Comparison of ENCODE assay signal across 21 mouse cellular contexts in genomic region chr19:23382396-23382795, GRCm38 (mm10).
DNase-seq lines count a peak whose midpoint lies in the region; ATAC-seq lines count a peak whose summit lies in the region.
"Had no signal": no experiment of that assay in that cellular context is flagged by ENCODE, and none has a peak within 500 bp of the region (broad histone marks: within the 10 kb centered on the region; RNA-seq: fewer than 3 reads in every experiment).

No protein-coding gene starts in this region.

- no peak for DNase-seq in frontal cortex, postnatal 10 days (ENCODE audit: low spot score in 2 of 2)
- peak; percentile 74 for DNase-seq in embryonic facial prominence, embryonic 14.5 days (ENCODE audit: low spot score)
- DNase-seq in hindbrain, embryonic 11.5 days (ENCODE audit: low spot score), result no peak
- DNase-seq: adrenal gland, adult 2 months; adrenal gland, postnatal 10 days; adrenal gland, postnatal 25 days; cerebellum, adult 11 months; cerebellum, adult 18-20 months; cerebellum, adult 8-10 months; cerebellum, adult 9-11 months; cerebellum, postnatal 14 days; cerebellum, postnatal 36 days; embryo, embryonic 11 days had no signal

- H3K4me2 ChIP-seq in embryonic facial prominence, embryonic 14.5 days (ENCODE audit: low read depth, low read length), result no peak overlapping the region
- H3K4me2 ChIP-seq in embryonic facial prominence, embryonic 15.5 days (replicated peaks), result no peak overlapping the region
- H3K4me2 ChIP-seq in hindbrain, embryonic 11.5 days (replicated peaks; ENCODE audit: low read depth, low read length), result no peak overlapping the region
- H3K4me2 ChIP-seq: embryonic facial prominence, embryonic 13.5 days; forebrain, embryonic 12.5 days had no signal

- no peak overlapping the region for H3K4me3 ChIP-seq in embryonic facial prominence, embryonic 14.5 days (ENCODE audit: low read depth, low read length)
- H3K4me3 ChIP-seq in embryonic facial prominence, embryonic 15.5 days (replicated peaks), result no peak overlapping the region
- H3K4me3 ChIP-seq in hindbrain, embryonic 11.5 days (ENCODE audit: low read depth, low read length), result no peak overlapping the region
- H3K4me3 ChIP-seq: embryonic facial prominence, embryonic 13.5 days; erythroblast, embryonic 14.5 days; forebrain, embryonic 10.5 days; forebrain, embryonic 12.5 days had no signal

- H3K36me3 ChIP-seq in embryonic facial prominence, embryonic 14.5 days (ENCODE audit: control insufficient read depth, insufficient read depth, low read length), result no peaks in the 10 kb centered on the region
- no peaks in the 10 kb centered on the region for H3K36me3 ChIP-seq in embryonic facial prominence, embryonic 15.5 days
- no peaks in the 10 kb centered on the region for H3K36me3 ChIP-seq in hindbrain, embryonic 11.5 days (ENCODE audit: control insufficient read depth, insufficient read depth, low read length)
- H3K36me3 ChIP-seq: embryonic facial prominence, embryonic 13.5 days; forebrain, embryonic 10.5 days; forebrain, embryonic 12.5 days had no signal

- H3K9ac ChIP-seq in embryonic facial prominence, embryonic 14.5 days (ENCODE audit: low read depth, low read length), result no peak overlapping the region
- H3K9ac ChIP-seq in embryonic facial prominence, embryonic 15.5 days, result no peak overlapping the region
- H3K9ac ChIP-seq in hindbrain, embryonic 11.5 days (ENCODE audit: low read depth, low read length), result no peak overlapping the region
- H3K9ac ChIP-seq: embryonic facial prominence, embryonic 13.5 days; forebrain, embryonic 12.5 days had no signal

- H3K4me1 ChIP-seq in embryonic facial prominence, embryonic 14.5 days (ENCODE audit: control insufficient read depth, insufficient read depth, low read length), result 0 out of 2 replicates have a peak, but pooled peaks cover 3% of the 10 kb centered on the region
- H3K4me1 ChIP-seq in embryonic facial prominence, embryonic 15.5 days, result no peaks in the 10 kb centered on the region
- H3K4me1 ChIP-seq in hindbrain, embryonic 11.5 days (replicated peaks; ENCODE audit: control insufficient read depth, insufficient read depth, low read length), result no peaks in the 10 kb centered on the region
- H3K4me1 ChIP-seq: forebrain, embryonic 10.5 days; forebrain, embryonic 12.5 days had no signal

- no peaks in the 10 kb centered on the region for H3K9me3 ChIP-seq in embryonic facial prominence, embryonic 14.5 days (ENCODE audit: control insufficient read depth, low read length)
- no peaks in the 10 kb centered on the region for H3K9me3 ChIP-seq in embryonic facial prominence, embryonic 15.5 days (replicated peaks)
- H3K9me3 ChIP-seq in hindbrain, embryonic 11.5 days (ENCODE audit: control insufficient read depth, low read length), result no peaks in the 10 kb centered on the region
- H3K9me3 ChIP-seq: embryonic facial prominence, embryonic 13.5 days; forebrain, embryonic 10.5 days; forebrain, embryonic 12.5 days had no signal

- no peaks in the 10 kb centered on the region for H3K27me3 ChIP-seq in embryonic facial prominence, embryonic 14.5 days (replicated peaks; ENCODE audit: control insufficient read depth, insufficient read depth, low read length)
- no peaks in the 10 kb centered on the region for H3K27me3 ChIP-seq in embryonic facial prominence, embryonic 15.5 days
- H3K27me3 ChIP-seq in hindbrain, embryonic 11.5 days (ENCODE audit: control insufficient read depth, insufficient read depth, low read length), result no peaks in the 10 kb centered on the region

- WGBS in embryonic facial prominence, embryonic 14.5 days, result 41% methylated on average over 2 of the region's 2 CpGs
- WGBS in embryonic facial prominence, embryonic 15.5 days, result 41% methylated on average over 2 of the region's 2 CpGs
- WGBS in hindbrain, embryonic 11.5 days, result 82% methylated on average over 2 of the region's 2 CpGs

- no peak overlapping the region for H3K27ac ChIP-seq in embryonic facial prominence, embryonic 14.5 days (replicated peaks; ENCODE audit: low read depth, low read length)
- H3K27ac ChIP-seq in embryonic facial prominence, embryonic 15.5 days (replicated peaks), result no peak overlapping the region
- no peak overlapping the region for H3K27ac ChIP-seq in hindbrain, embryonic 11.5 days (ENCODE audit: low read depth, low read length)
- H3K27ac ChIP-seq: embryonic facial prominence, embryonic 13.5 days; forebrain, embryonic 10.5 days; forebrain, embryonic 12.5 days had no signal

- ATAC-seq in frontal cortex, adult (ENCODE audit: low TSS enrichment), result peak; percentile 46
- peak; percentile 50; the same call in 1 of the 2 replicates for ATAC-seq in embryonic facial prominence, embryonic 14.5 days (ENCODE audit: low read depth)
- peak; percentile 57 for ATAC-seq in embryonic facial prominence, embryonic 15.5 days (ENCODE audit: insufficient number of reproducible peaks, low FRiP score, low TSS enrichment, low read depth)
- no peak for ATAC-seq in hindbrain, embryonic 11.5 days (ENCODE audit: low FRiP score)
- ATAC-seq: forebrain, embryonic 14.5 days; forebrain, embryonic 16.5 days had no signal
